Mouse (Mus musculus) stomach, embryonic 14.5 days (tissue): ENCODE data around the gene Rfx7. TPM values are rescaled to one million over a fixed set of nuclear protein-coding genes. Genes with fewer than 3 reads are reported as not detected.
"Not testable (repeated sequence)": the region's sequence is repeated elsewhere in the genome, so short reads cannot be mapped to it uniquely, and the experiment has no call there.

Experiments used
- ATAC-seq: fragments of 200-750 bp; cut with Nextera tagmentation; 2 replicates; pipeline ENCODE4 v1.8.0; 2017; ENCODE audit warnings: low read depth, moderate TSS enrichment; ENCODE audit not compliant: insufficient number of reproducible peaks, insufficient read depth, low FRiP score
- H3K27ac ChIP-seq: fragments of 300-500 bp; sonication (generic); 2 replicates; pipeline ENCODE4 v1.5.1; 2014; ENCODE audit warnings: mild to moderate bottlenecking, low read length, moderate library complexity, mixed read lengths
- H3K27me3 ChIP-seq: fragments of 300-500 bp; sonication (generic); 2 replicates; pipeline ENCODE4 v1.6.1; 2014; ENCODE audit warnings: low read length, control low read depth, mixed read lengths; ENCODE audit not compliant: control insufficient read depth, insufficient read depth
- H3K36me3 ChIP-seq: fragments of 300-500 bp; sonication (generic); 2 replicates; pipeline ENCODE4 v1.6.1; 2014; ENCODE audit warnings: mild to moderate bottlenecking, control low read depth, low read length, moderate library complexity, mixed read lengths; ENCODE audit not compliant: control insufficient read depth, insufficient read depth
- H3K4me1 ChIP-seq: fragments of 300-500 bp; sonication (generic); 2 replicates; pipeline ENCODE4 v1.6.1; 2014; ENCODE audit warnings: low read length, control low read depth, mixed read lengths; ENCODE audit not compliant: control insufficient read depth, insufficient read depth
- H3K4me2 ChIP-seq: fragments of 300-500 bp; sonication (generic); replicated peaks from 2 replicates; pipeline ENCODE4 v1.6.1; 2014; ENCODE audit warnings: low read depth, low read length, control low read depth
- H3K4me3 ChIP-seq: fragments of 300-500 bp; sonication (generic); 2 replicates; pipeline ENCODE4 v1.5.1; 2014; ENCODE audit warnings: low read depth, low read length, control low read depth
- H3K9ac ChIP-seq: fragments of 300-500 bp; sonication (generic); replicated peaks from 2 replicates; pipeline ENCODE4 v1.6.1; 2014; ENCODE audit warnings: low read depth, mild to moderate bottlenecking, control low read depth, low read length, moderate library complexity, mixed read lengths
- H3K9me3 ChIP-seq: fragments of 300-500 bp; sonication (generic); 2 replicates; pipeline ENCODE4 v1.6.1; 2016; ENCODE audit warnings: low read depth, low read length, control low read depth; ENCODE audit not compliant: control insufficient read depth
- WGBS: fragments of 180-500 bp; shearing (Covaris S2); extraction: QIAGEN DNeasy Blood & Tissue Kit; methylation state at CpG from one replicate; pipeline ENCODE4 v1.1.7; 2014; 5-methylcytosine and 5-hydroxymethylcytosine counted together
- polyA plus RNA-seq: library from polyadenylated mRNA; unstranded; fragments of >200 nt; fragmentation: Nextera tagmentation; extraction: Ambion mirVana; gene quantifications from 2 replicates; pipeline ENCODE4 v1.2.1, GENCODE M21; 2014

Rfx7 gene
- polyA plus RNA-seq, 1 experiment from 2014 or later: 21.7 TPM

DNA sequence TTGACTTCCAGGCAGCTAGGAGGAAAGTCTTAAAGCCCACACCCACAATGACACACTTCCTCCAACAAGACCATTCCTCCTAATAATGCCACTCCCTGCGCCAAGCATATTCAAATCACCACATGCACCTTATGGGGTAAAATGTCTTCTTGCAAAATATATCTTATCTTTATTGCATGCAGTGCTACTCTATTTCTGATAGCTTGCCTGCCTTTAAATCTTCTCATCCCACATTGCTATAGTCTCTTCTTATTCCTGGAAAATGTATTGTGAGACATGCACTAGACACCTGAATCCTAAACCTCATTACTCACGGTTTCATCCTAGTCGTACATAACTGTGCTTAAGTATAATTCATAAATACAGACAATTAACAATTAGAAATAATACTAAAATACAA, 31.2 kb downstream of the Rfx7 start:
- Histone ChIP-seq H3K9me3 (no peaks in the 10 kb centered on the region), H3K4me3 (no peak overlapping the region)

DNA sequence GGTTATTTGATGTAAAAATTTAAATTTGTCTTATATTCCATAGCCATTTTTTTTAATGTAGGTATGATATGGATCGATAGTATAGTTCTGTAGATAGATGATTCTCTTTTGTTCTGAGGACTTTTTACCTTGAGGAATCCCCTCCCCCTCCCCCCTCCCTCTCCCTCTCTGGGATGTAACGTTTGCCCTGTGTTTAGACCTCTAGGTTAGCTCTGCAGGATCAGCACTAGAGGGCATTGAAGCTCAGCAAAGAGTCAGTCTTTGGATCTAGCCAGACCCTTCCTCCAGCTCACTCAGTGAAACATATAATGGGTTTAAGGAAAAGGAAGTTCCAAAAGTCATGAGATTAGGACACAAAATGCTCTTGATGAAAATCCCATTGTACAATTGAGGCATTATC, 35.1 kb downstream of the Rfx7 start:
- H3K9ac ChIP-seq: no peak overlapping the region
- no peaks in the 10 kb centered on the region for H3K36me3 ChIP-seq
- no peak overlapping the region for H3K4me2 ChIP-seq
- H3K27ac ChIP-seq: no peak overlapping the region
- no peak for ATAC-seq
- no peaks in the 10 kb centered on the region for H3K27me3 ChIP-seq
- no peak overlapping the region for H3K4me3 ChIP-seq
- WGBS: 50% methylated on average over 2 of the region's 2 CpGs
- no peaks in the 10 kb centered on the region for H3K4me1 ChIP-seq
- no peaks in the 10 kb centered on the region for H3K9me3 ChIP-seq

More for the DNA sequence above, 31.2 kb downstream of the Rfx7 start:
- Histone ChIP-seq H3K36me3 (no peaks in the 10 kb centered on the region), H3K9ac (no peak overlapping the region), H3K27me3 (no peaks in the 10 kb centered on the region), H3K27ac (no peak overlapping the region), H3K4me2 (no peak overlapping the region), H3K4me1 (no peaks in the 10 kb centered on the region)
- 90% methylated on average over 3 of the region's 3 CpGs for WGBS
- no peak for ATAC-seq

DNA sequence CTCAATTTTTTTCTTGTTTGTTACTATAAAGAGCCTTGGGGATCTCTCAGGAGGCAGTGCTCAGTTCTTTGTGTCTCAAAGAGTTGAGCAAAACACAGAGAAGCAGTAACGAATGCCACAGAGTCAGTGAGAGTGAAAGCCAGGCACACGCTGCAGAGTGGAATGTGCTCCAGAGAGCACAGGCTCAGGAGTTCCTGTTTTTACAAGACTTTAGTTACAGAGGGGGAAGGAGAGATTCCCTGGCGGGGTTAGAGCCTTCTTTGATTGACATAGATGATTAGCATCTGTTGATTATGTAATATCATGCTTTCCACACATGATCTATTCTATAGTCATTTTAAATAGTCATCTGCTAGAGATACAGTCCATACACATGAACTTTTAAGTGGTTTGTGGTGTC, 48.2 kb downstream of the Rfx7 start:
- 39% methylated on average over 3 of the region's 3 CpGs for WGBS

DNA sequence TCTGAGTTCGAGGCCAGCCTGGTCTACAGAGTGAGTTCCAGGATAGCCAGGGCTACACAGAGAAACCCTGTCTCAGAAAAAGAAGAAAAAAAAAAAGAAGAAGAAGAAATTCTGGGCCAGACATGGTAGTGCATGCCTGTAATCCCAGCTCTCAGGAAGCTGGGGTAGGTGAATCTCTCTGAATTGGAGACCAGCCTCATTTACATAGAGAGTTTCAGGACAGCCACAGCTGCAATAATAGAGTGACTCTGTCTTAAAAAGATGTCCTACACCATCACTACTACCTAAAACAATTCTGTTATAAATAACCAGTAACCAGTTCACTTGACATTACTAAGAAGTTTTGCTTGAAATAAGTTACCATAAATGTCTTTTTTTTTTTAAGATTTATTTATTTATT, 58.8 kb downstream of the Rfx7 start:
- Histone ChIP-seq H3K4me1 (no peaks in the 10 kb centered on the region), H3K36me3 (no peaks in the 10 kb centered on the region), H3K4me3 (no peak overlapping the region), H3K9me3 (no peaks in the 10 kb centered on the region), H3K9ac (no peak overlapping the region), H3K27ac (no peak overlapping the region), H3K27me3 (no peaks in the 10 kb centered on the region), H3K4me2 (no peak overlapping the region)
- 100% methylated on average over 1 of the region's 1 CpGs for WGBS
- ATAC-seq: no peak

More for the DNA sequence above, 48.2 kb downstream of the Rfx7 start:
- no peaks in the 10 kb centered on the region for H3K27me3 ChIP-seq
- no peaks in the 10 kb centered on the region for H3K4me1 ChIP-seq
- H3K36me3 ChIP-seq: 0 out of 2 replicates have a peak, but pooled peaks cover 3% of the 10 kb centered on the region
- no peak overlapping the region for H3K4me3 ChIP-seq
- H3K9ac ChIP-seq: no peak overlapping the region
- no peak overlapping the region for H3K27ac ChIP-seq
- H3K9me3 ChIP-seq: no peaks in the 10 kb centered on the region
- H3K4me2 ChIP-seq: no peak overlapping the region
- no peak for ATAC-seq

DNA sequence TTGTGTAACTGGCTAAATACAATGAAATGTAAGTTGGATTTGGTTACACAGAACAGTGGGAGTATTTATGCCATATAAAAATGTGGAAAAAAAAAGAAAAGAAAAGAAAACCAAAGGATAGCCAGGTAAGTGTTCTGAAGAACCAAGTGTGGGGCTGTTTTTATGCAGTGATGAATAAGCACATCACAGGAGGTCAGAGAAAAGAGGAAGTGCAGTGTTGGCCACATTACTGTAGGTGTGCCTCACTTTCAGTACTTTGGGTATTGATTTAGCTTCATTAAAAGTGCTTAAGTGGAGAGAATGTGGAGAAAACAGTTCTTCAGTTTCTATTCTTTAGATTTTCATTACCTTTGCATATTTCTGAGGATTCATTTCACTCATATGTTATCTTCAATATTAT, 60.0 kb downstream of the Rfx7 start:
- Histone ChIP-seq H3K27me3 (no peaks in the 10 kb centered on the region), H3K36me3 (no peaks in the 10 kb centered on the region), H3K4me2 (no peak overlapping the region), H3K9me3 (no peaks in the 10 kb centered on the region), H3K9ac (no peak overlapping the region), H3K4me1 (no peaks in the 10 kb centered on the region), H3K4me3 (no peak overlapping the region), H3K27ac (no peak overlapping the region)
- no peak for ATAC-seq

DNA sequence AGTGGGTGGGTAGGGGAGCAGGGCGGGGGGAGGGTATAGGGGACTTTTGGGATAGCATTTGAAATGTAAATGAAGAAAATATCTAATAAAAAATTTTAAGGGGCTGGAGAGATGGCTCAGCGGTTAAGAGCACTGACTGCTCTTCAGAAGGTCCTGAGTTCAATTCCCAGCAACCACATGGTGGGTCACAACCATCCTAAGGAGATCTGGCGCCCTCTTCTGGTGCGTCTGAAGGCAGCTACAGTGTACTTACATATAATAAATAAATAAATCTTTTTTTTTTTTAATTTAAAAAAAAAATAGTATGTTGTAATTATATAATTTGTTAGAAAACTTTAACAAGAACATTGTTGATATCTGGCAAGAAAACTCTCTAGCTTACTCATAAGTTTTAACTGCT, 62.6 kb downstream of the Rfx7 start:
- not testable (repeated sequence) for H3K4me1 ChIP-seq, H3K9ac ChIP-seq, H3K4me3 ChIP-seq, H3K27ac ChIP-seq, H3K9me3 ChIP-seq, ATAC-seq, H3K27me3 ChIP-seq, H3K36me3 ChIP-seq, H3K4me2 ChIP-seq
- WGBS: 74% methylated on average over 4 of the region's 4 CpGs

DNA sequence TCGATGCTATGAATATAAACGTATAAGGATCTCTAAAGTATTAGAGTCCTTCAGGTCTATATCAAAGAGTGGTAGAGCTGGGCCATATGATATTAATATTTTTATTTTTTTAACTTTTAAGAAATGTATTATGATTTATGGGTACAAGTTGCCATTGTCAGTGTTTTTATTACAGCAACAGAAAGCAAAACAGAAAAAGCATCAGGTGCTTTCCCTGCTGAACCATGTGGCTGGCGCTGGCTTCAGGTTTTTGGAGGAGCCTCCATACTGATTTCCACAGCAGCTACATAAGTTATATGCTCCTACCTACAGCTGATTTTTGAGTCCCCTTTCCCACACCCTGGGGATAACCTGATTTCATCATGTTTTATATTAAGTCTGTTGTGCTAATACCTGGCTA, 68.1 kb downstream of the Rfx7 start:
- no peak overlapping the region for H3K4me3 ChIP-seq
- no peaks in the 10 kb centered on the region for H3K27me3 ChIP-seq
- no peak overlapping the region for H3K4me2 ChIP-seq
- no peak overlapping the region for H3K27ac ChIP-seq
- no peak overlapping the region for H3K9ac ChIP-seq
- no peak for ATAC-seq
- no peaks in the 10 kb centered on the region for H3K4me1 ChIP-seq
- H3K9me3 ChIP-seq: no peaks in the 10 kb centered on the region
- 97% methylated on average over 3 of the region's 3 CpGs for WGBS
- H3K36me3 ChIP-seq: peaks cover 2% of the 10 kb centered on the region; the same call in 1 of the 2 replicates

DNA sequence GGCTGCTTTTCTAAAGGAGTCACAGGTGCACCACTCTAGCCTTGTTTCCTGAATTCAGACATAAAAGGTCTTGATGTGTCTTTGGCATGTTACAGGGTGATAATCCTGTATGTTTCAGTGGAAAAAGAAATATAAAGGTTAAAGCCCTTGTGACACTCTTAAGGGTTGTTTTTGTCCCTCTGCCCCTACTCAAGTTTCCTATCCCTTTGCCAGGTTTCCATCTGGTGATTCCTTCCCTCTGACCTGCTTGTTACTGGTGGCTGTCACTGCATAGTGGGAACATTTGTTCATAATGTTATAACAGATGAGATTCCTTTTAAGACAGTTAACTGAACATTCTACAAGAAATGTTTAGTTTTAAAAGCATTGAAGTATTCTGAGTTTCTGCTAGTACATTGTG, 77.7 kb downstream of the Rfx7 start:
- H3K4me1 ChIP-seq: no peaks in the 10 kb centered on the region
- ATAC-seq: no peak
- no peaks in the 10 kb centered on the region for H3K9me3 ChIP-seq
- no peak overlapping the region for H3K27ac ChIP-seq
- peaks cover 12% of the 10 kb centered on the region; the same call in 1 of the 2 replicates for H3K36me3 ChIP-seq
- H3K4me3 ChIP-seq: no peak overlapping the region
- no peak overlapping the region for H3K9ac ChIP-seq
- H3K4me2 ChIP-seq: no peak overlapping the region
- no peaks in the 10 kb centered on the region for H3K27me3 ChIP-seq

DNA sequence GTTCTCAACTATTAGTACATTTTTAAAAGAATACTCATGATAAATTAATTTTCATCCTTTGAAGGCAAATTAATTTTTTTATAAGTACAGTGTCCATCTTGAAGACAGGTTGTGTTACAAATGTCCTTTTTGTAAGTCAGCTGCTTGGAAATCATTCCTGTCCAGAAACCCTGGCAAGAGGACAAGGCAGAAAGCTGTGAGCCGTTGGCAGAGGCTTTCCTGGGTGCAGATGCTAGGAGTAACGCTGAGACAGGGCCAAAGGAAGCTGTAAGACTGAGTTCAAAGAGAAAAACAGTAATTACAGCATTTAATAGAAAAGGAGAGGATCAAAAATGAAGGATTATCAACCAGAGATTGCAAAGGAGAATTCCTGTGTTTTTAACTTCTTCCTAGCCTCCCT, 81.8 kb downstream of the Rfx7 start:
- no peaks in the 10 kb centered on the region for H3K27me3 ChIP-seq
- WGBS: 59% methylated on average over 2 of the region's 2 CpGs
- H3K9ac ChIP-seq: no peak overlapping the region
- no peak for ATAC-seq
- no peak overlapping the region for H3K4me3 ChIP-seq
- H3K36me3 ChIP-seq: peaks cover 33% of the 10 kb centered on the region
- no peaks in the 10 kb centered on the region; the same call in 1 of the 2 replicates for H3K4me1 ChIP-seq
- no peak overlapping the region for H3K27ac ChIP-seq
- no peak overlapping the region for H3K4me2 ChIP-seq
- H3K9me3 ChIP-seq: no peaks in the 10 kb centered on the region
